Mouse (Mus musculus) neutrophil, adult 59 days (primary cell): ENCODE data around the gene Gm4922. TPM values are rescaled to one million over a fixed set of nuclear protein-coding genes. Genes with fewer than 3 reads are reported as not detected.

Experiments used
- total RNA-seq, 2 experiments: library from RNA; stranded (reverse); gene quantifications; 1 replicate in 1 of 2; 2 replicates in 1 of 2; pipeline ENCODE4 v1.2.4; 2023

The Gm4922 gene
- total RNA-seq = not detected

DNA sequence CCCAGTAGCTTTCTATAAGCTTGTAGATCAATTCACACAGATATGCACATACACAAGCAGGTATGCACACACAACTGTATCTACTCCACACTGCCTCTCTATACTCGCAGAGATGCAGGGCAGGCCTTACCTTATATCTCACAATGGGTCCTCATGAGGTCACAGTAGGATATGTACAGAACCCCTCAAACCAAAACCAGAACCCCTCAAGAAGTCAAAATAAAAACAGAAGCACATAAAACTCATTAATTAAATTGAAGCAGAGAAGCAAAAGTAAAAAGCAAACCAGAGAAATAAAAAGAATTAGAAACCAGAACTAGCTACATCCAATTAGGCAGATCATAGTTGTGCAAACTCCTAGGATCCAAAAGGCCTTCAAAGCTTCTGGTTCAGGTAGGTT lies at the start of gene Gm4922:
TSS of gene Gm4922 (minus strand) at position 101 of the 400 bp plus-strand sequence.

DNA sequence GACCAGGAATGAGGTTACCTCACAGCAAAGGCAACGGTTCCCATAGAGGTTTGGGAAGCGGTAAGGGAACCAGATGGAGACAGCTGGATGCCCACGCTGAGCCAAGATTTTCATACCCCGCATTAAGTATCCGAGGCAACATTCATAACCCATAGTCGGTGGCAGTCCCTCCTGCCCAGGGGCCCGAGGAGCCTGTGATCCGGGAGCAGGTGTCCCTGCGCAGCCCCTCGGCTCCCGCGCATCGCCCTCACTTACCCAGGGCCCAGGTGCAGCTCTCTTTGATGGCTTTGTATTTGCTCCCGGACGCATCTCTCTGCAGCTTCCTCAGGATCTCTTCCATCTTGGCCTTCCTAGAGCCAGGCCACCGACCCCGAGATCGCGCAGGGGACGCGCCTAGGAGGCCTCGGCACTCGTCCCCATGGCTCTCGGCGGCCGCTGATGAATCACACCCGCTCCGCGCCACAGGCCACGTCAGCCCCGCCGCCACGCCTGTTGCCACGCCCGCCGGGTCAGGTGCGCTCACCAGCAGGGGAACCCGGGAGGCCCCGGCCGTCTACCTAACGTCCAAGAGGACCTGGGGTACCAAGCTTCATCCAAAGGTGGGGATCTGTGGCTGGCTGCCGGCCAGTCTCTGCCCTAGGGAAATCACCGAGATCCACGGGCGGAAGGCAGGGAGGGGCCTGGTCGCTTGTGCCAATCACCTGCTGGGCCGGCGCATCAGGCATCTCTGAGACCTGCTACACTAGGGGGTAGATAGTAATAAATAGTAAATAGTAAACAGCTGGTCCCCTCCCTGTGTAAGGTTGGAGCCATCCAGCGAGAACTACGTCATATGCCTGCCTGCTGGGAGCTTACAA lies 43.1 kb downstream of the Gm4922 start, which contains the start of gene Arfgef3:
TSS of gene Arfgef3 (minus strand) at position 664 of the 857 bp plus-strand sequence.

Other genes starting within 250 kb of the Gm4922 start
- not detected for gene Hebp2, start 240.7 kb downstream of the Gm4922 start, total RNA-seq
- gene Arfgef3, start 42.8 kb downstream of the Gm4922 start, total RNA-seq = under 1 TPM; 0.18 to 0.22 TPM
- gene Perp, start 58.2 kb upstream of the Gm4922 start, total RNA-seq = 10 to 100 TPM; 29.6 to 36.4 TPM
- 100 to 1,000 TPM; 225 to 268 TPM for gene Tnfaip3, start 228.9 kb upstream of the Gm4922 start, total RNA-seq